Mouse (Mus musculus) gastrocnemius, postnatal 25 days (tissue): Measurements from ENCODE around the gene Svbp. TPM values are rescaled to one million over a fixed set of nuclear protein-coding genes. Genes with fewer than 3 reads are reported as not detected.

Experiments used
- DNase-seq: peaks from one replicate; pipeline ENCODE4 v3.0.0; 2022
- long read RNA-seq, 2 experiments: library from polyadenylated mRNA; stranded (forward); transcript quantifications; one replicate each; pipeline ENCODE4 v2.0.0; 2021
- total RNA-seq, 2 experiments: library from RNA; stranded (reverse); gene quantifications; 1 replicate in 1 of 2; 2 replicates in 1 of 2; pipeline ENCODE4 v1.2.3; 2021

The Svbp gene
- total RNA-seq, result 10 to 100 TPM; 13.9 to 17.4 TPM
- long read RNA-seq, experiment 1, transcript Svbp-201 (3 exons, 733 nt), result major isoform, 35 of 41 reads
- long read RNA-seq, experiment 1, partial matches to known transcripts, result 0 of 41 reads
- long read RNA-seq, experiment 1, other reads (novel, unspliced or antisense), result 3 of 41 reads
- long read RNA-seq, experiment 2, transcript Svbp-201 (3 exons, 733 nt), result major isoform, 35 of 37 reads
- long read RNA-seq, experiment 2, partial matches to known transcripts, result 1 of 37 reads
- long read RNA-seq, experiment 2, other reads (novel, unspliced or antisense), result 0 of 37 reads

DNA sequence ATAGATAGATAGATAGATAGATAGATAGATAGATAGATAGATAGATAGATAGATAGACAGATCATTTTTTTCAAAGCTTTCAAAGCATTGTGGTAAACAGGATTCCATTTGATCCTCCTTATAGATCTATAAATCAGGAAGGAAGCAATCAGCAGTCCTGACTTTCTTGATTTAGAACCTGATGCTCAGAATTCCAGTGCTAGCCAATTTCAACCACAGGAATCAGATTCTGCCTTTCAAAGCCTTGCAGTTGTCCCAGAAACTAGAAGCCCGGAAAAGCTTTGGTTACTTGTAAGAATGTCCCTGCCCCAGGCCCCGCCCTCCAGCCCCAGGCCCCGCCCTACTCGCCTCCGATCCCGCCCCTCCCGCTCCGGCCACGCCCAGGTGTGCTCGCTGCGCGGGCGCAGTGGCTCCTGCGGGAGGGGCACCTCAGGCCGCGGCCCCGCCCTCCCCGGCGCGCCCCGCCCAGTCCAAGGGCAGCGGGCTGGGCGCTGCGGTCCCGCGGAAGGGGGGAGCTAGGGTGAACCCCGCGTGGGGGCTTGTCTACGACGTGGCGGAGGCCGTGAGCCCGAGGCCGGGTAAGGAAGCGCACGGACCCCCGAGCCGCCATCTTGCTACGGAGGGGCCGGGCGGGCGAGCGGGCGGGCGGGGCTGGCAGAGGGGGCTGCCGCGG is at the start of gene Svbp:
TSS of gene Svbp (plus strand) at position 398 of the 673 bp plus-strand sequence.
- peak; percentile 90 for DNase-seq

DNA sequence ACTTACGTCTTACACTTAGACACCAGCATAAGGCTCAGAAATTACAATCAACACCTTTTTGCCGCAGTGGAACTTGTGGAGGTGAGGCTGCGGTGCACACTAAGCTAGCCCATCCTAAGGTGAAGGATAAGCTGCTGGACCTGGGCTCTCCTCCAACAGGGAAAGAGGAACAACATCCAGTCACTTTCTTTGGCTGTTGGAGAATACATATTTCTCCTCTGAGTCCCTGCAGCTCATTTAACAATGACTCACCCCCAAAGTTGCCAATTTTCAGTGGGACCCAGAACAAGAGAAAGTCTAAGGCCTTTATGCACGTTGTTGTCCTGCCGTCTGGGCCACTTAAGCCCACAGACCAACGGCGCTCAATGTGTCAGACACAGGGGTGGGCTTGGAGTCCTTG is 48.3 kb upstream of the Svbp start:
- DNase-seq, result no peak

DNA sequence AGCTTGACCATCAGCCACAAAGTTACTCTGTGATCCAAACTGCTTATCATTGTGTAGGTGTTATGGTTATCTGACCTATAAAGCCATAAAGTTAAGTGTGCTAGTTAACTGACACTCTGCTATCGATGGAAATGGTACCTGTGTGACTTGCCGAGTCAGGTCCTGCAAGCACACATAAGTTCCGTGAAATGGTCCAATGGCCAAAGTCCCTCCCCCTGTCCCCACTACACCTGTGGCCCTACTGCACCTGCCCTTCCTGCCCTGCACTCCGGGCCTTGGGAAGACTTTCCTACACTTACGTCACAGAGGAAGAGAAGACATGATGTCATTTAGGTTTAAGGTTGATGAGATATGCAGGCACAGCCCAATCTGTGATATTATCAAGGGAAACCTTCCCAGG is 47.8 kb upstream of the Svbp start:
- no peak for DNase-seq

DNA sequence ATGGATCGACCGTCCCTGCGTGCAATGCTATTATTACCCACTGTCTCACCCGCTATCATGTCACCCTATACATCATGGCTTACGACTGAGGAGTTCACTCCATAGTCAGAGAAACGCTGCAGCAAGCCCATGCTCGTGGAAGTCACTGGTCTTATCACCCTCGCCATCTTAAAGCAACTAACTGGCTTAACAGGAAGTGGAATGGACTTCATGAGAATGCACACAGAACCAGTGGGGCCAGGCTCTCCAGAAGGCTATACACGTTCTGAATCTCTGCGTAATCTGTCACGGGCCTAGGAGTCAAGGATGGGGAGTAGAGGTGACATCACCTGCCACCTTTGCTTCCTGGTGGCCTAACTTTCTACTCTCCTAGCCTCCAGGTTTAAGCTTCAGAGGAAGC is 46.4 kb upstream of the Svbp start:
- no peak for DNase-seq

DNA sequence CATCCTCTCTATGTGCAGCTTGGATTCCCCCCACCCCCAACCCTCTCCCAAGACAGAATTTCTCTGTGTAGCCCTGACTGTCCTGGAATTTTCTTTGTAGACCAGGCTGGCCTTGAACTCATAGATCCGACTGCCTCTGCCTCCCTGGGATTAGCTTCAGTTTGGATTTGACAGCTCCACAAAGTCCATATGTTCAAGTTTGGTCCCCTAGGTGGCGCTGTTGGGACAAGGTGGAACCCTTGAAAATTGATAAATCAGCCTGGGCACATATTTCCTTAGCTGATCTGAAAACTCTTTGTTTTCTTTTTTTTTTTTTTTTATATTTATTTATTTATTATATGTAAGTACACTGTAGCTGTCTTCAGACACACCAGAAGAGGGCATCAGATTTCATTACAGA is 37.9 kb upstream of the Svbp start:
- DNase-seq, result no peak

DNA sequence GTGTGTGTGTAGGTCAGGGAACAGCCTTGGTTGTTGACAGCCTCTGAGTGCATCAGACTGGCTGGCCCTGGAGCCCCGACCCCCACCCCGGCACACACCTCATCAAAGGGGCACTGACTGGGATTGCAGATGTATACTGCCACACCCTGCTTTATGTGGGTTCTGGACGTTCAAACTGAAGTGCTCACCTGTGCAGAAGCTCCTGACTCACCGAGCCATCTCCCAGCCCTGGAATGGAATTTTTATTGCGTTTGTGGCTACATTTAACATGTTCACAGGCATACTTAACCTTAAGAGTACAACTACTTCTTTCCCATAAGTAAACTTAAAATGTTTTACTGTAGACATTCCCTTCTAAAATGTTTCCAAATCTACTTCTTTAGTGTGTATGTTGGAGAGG is 37.2 kb upstream of the Svbp start:
- DNase-seq, result no peak

DNA sequence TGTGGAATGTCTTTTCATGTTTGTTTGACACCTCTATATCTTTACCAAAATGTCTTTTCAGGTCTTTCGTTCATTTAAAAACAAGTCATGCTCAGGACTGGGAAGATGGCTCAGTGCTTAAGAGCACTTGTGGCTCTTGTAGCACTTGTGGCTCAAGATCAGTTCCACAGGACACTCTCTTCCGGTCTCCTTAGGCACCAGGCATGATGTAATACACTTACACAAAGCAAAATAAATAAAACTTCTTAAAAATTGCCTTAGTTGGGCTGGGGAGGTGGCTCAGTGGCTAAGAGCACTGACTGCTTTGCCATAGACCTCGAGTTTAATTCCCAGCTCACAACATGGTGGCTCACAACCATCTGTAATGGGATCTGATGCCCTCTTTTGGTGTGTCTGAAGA is 33.7 kb upstream of the Svbp start:
- no peak for DNase-seq

DNA sequence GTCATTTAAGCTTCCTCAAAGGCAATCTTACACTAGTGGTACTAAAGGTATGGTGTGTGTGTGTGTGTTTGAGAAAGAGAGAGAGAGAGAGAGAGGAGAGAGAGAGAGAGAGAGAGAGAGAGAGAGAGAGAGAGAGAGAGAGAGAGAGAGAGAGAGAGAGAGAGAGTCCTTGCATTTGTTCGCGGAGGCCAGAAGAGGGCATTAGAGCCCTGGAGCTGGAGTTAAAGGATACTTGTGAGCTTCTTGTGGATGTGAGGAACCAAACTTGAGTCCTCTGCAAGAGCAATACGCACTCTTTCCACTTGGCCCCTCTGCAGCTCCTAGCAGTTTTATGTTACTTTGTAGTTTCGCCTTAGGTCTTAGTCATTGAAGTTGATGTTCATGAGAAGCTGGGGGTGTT is 32.1 kb upstream of the Svbp start:
- no peak for DNase-seq

DNA sequence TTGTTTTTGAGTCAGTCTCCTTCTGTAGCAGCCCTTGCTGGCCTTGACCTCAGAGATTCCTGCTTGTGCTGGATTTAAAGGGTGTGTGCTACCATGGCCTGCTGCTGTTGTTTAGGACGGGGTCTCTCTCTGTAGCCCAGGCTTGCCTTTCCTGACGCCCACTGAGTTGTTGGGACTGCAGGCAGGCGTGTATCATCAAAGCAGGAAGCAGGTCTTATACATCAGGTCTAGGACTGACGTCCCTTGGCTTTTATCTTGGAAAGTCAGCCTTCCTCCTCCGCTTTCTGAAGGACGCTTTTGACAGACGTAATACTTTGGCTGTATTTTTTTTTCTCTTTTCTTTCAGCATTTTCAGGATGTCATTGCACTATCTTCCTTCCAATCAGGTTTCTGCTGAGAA is 29.2 kb upstream of the Svbp start:
- DNase-seq, result no peak

DNA sequence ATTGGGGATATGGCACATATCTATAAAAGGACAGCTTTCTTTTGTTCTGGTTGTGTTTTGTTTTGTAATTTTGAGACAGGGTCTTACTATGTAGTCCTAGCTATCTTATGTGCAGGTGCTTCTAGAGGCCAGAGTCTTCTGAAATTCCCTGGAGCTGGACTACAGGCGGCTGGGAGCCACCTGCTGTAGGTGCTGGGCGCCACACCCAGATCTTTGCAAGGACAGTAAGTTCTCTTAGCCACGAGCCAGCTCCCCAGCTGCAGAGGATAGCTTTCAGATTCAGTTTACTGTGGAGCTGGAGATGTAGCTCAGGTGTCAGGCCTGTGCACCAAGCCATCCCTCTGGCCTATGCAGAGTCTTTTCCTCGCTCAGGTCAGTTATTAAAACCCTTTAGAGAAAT is 28.0 kb upstream of the Svbp start:
- no peak for DNase-seq

DNA sequence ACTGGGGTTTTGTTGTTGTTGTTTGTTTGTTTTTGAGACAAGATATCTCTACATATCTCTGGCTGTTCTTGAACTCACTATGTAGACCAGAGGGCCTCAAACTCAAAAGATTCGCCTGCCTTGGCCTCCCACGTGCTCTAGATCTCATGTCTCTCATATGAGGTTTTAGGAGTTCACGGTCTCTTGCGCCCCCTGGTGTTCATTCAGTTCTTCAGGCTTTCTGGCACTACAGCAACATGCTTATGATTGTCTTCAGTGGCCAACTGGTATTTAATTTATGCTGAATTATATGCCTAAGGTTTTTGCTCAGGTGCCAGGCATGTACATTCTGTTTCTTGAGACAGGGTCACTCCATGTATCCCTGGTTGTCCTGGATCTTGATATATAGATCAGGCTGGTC is 27.4 kb upstream of the Svbp start:
- peak; percentile 44 for DNase-seq

DNA sequence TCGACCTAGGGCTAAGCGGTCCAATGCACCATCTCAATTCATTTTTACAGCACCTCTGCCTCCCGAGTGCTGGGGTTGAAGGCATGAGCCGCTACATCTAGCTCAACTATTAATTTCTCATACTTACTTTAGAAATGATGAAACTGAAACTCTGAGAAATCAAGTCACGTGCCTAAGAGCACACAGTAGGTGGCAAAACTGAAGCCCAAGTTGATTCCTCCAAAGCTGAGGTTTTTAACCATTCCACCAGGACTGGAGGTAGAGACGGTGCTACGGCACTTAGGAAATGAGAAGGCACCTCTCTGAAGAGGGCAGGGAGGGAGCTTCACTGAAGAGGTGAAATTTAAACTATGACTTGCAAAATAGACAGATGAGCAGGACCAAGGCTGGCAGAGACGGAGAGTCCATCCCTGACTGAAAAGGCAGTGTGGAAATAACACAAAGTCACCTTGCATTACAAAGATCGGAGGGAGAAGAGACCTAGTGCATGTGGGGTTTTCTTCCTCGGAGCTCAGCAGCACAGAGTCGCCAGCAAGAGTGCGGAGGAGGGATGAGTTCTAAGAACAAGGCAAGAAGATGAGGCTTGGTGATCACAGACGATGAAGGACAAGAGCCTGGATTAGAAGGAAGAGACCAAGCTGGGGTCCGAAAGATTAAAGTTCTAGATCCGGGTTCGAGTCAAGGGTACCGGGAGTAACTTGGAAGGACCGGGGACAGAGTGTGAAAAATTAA is 22.0 kb upstream of the Svbp start:
- DNase-seq, result no peak

DNA sequence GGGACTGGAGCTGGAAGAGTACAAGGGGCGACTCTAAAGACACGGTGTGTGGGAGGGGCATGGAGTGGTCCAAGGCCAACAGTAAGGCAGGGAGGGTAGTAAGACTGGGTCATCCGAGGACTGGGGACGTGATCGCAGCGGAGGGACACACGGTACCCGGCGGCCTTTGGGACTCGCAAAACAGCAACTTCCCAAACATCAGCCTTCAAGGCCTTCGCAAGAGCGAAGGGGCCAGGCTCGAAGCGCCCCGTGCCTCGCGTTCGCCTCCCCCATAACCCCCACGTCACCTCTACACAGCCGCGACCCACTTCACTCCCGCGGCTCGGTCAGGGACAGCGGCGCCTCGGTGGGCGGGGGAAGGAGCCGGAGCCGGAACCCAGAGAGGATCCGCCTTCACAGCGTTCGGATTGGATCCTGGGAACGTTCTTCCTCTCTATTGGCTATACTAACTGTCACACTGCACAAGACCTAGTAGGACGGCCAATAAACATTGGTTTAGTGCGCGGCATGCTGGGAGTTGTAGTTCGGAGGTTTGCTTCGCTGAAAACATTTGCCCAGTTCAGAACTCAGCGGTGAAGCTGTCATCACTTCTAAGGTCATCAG is 21.2 kb upstream of the Svbp start, which contains the start of gene Zfp691:
TSS of gene Zfp691 (minus strand) at position 345 of the 603 bp plus-strand sequence.
- peak; percentile 95 for DNase-seq

DNA sequence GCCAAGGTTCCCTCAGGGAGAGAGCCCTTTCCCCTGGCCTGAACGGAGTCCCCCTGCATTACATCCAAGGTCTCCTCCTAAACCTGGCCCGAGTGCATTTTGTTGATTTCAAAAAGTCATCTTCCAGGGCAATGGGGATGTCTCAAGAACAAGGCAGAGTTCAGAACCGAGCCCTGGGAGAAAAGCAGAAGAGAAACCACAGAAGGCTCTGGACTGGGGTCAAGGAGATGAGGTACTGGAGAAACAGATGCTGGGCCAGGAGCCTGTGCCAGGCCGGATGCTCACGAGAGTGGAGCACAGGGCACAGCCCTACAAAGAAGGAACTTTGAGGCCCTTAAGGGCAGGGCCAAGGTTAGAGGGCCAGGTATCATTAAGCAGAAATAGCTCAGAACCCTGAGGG is 17.4 kb upstream of the Svbp start:
- DNase-seq, result no peak

DNA sequence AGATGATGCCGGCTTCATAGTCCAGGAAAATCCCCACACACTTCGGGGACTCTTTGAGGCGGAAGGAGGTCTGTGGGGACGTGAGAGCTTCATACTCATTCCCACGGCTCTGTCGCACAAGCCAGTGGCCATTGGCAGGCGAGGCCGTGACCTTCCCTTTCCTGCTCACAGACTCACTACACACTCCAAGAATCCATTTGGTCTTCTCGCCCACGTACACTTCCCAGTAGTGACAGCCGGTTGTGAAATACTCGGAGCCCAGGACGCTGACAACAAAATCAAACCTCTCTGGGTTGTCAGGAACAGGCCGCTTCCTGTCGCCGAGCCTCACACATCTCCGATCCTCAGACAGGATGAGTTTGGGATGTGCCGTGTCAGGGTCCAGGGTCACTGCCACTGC is 16.8 kb upstream of the Svbp start:
- no peak for DNase-seq

DNA sequence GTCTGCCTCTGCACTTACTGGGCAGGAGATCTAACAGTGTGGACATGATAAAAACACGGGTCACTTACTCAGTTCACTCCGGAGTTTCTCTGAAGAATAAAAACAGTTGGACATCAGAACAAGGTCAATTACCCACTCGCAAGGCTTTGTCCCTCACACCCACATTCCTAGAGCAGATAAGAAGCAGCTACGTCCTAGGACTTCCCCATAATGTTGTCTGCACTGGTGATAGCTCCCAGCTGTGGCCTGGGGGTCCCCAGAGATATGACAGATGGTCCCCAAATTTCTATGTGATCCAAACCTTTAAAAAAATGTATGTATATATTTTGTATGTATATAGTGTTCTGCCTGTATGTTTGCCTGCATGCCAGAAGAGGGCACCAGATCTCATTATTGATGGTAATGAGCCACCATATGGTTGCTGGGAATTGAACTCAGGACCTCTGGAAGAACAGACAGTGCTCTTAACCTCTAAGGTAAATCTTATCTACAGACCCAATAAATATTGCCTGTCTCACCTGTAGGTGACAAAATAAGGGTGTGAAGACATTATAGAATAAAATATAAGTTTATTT is 14.9 kb upstream of the Svbp start:
- no peak for DNase-seq

DNA sequence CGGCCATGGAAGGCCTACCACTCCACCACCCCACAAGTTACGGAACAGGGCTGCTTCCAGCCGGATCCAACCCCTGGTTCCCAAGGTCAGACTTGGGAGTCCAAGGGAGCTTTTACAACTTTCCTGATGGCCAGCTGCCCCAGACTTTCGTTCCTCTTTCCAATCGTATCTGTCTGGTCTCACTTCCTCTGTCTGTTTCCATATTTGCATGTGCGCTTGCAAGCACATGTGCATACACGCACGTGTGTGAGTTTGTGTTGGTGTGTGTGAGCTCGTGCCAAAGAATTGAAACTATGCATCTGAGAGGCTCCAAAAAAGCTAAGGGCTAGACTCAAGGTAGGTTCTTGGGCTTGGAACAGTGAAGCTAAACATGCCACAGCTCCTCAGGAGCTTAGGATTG is 13.7 kb upstream of the Svbp start:
- no peak for DNase-seq

DNA sequence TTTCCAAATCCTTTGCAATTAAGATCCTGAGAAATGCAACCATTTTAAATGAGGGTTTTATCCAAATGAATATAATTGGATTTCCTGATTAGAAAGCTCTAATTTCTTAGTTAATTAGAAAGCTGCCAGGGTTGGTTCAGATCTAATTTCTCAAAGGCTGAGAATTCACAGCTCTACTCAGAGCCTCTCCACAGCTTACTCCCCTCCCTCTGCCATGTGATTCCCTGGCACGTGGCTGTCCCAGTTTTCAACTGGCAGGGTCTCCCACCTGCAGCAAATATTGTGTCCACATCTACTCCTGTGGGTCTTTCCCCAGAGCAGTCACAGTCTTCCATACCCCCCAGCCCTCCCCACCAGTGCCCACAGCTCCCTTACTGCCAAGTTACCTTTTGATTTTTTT is 11.6 kb upstream of the Svbp start:
- no peak for DNase-seq

DNA sequence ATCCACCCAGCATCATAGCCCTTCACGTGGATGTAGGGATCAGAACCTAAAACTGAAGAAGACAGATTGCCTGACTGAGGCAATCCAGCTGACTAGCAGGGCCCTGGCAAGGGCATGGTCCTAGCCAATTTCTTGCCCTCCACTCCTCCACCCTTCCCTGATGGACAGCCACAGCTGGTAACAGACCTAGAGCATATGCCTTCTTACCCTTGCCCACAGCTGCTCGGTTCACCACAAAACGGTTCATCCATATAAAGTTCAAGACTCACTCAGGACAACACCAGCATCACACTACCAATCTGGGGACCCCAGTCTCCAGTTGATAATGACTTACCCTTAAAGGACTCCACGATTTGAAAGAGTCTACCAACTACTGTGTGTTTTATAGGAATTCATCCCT is 9.3 kb upstream of the Svbp start:
- no peak for DNase-seq

DNA sequence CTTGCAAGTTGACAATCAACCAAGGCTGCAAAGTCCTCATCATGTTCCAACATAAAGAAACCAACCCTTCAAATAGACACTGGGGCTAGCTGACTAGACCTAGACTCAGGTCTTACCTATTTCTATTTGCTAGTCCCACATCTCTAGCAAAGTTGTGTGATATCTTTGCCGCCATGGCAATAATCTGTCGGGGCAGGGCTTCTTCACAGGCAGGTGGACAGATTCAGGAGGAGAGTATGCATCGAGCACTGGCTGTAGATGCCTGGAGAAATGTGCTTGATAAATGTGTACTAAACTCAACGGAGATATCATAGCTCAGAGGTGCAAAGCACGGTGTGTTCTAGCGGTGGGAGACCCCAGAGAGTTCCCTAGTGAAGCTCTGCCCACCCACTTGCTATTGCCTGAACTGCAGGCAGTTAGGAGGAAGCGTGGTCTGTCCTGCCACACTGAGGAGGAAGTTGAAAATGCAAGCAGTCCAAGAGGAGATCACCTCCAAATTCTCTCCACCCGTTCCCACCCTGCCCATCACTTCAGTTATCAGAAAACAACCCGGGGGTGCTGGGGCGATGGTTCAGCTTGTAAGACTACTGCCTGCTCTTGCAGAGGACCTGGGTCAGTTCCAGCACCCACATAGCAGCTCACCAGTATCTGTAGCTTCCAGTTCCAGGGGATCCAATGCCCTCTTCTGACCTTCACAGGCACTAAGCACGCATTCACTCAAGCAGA is 6.9 kb upstream of the Svbp start:
- DNase-seq, result no peak

DNA sequence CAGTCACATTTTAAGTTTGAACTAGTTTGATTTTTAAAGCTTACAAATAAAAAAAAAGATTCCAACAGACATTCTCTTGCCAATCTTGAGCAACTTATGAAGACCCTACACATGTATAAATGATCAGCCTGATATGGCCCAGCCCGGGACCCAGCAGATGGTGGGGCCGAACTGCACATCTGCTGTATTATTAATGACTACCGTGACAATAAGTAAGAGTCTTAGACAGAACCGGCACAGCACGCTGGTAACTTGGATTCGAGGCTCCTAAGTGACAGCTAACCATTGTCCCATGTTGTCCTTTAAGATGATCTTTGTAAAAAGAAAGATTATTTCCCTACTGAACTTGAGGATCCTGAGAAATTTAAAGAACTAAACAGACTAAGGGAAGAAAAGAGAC is 5.7 kb upstream of the Svbp start:
- DNase-seq, result no peak

DNA sequence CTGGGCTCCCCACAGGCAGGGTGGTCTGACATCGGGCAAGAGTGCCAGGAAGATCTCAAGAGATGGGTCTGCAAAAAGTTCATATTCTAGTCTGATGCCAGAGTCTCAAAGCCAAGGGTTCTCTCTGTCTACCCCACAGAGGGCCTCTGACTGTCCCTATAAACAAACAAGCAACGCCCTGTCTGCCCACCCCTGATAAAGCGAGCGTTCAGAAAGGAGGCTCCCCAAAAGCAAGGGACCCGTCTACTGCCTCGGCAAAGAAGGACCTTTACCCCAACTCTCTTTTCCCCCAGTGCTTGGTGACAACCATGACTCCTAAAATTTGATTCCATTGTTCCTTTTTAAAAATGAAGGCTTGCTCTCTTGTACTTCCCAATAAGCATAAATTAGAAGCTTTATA is 5.2 kb upstream of the Svbp start, which contains the start of gene Ermap:
TSS of gene Ermap (minus strand) at position 148 of the 400 bp plus-strand sequence.
- no peak for DNase-seq
